Mouse (Mus musculus) gastrocnemius, adult 8-10 months (tissue): ENCODE measurements around the gene Spsb4. TPM values are rescaled to one million over a fixed set of nuclear protein-coding genes. Genes with fewer than 3 reads are reported as not detected.

Source experiments
- DNase-seq, 2 experiments: peaks; one replicate each; pipeline ENCODE4 v3.0.0; 2022; ENCODE audit warnings: low spot score in 2 of 2
- total RNA-seq, 4 experiments: library from RNA; stranded (reverse); gene quantifications; 2 replicates each; pipeline ENCODE4 v1.2.4; 2022

Gene Spsb4
- total RNA-seq, 4 experiments from 2014 or later, result 0.86 to 1.7 (median 1.1) TPM

GRCm38 (mm10) chr9:97017121-97017810, 1.4 kb downstream of the Spsb4 start:
- no peak for DNase-seq

DNA sequence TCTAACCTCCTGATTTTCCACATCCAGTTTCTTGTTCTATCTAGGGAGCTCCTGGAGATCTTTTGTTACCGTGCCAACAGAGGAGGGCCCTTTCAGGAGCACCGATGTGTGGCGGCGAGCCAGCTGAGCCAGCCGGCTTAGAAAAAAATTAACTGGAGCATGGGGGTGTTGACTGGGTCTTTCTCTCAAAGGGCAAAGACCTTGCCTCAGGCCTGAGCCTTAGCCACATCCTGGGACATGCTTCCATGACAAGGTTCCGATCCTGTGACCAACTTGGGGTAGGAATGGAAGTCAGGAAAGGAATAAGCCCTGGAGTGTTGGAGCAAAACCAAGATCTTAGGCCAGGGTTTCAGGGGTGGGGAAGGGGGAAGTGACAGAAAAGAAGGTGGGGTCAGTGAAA, 2.9 kb downstream of the Spsb4 start:
- no peak for DNase-seq

DNA sequence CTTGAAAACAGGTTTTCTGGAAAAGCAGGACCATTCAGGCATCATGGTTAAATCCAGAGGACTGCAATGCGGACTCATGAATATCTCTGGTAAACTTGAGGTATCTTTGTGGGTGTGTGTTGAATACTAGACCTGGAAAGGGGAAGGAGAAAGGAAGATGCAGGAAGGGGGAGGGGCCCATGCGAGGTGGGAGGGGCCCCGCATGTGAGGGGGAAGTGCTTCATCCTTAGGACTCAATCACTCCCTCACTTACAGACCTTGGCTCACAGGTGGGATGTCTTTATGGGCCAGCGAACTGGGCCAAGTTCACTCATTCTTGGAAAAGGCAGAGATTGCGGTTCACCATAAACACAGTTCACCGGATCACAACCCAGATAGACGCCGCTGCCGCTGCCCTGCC, 4.9 kb downstream of the Spsb4 start:
- no peak for DNase-seq

DNA sequence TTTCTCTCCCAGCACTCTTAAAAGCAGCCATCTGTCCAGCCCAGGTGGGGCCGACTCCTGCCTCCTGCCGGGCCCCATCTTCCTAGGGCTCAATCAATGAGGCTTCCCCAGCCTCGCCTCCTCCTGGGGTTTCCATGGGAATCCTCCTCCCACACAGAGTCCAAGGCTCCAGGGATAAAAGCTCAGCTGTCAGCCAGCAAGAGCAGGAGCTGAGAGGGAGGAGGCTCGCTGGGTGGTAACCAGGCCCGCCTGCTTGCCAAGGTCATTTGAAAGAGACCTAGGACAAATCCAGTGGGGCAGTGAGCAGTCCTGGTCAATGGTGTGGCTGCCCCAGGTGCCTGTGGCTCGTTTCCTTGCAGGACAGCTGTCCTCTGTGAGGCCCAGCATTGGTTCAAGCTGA, 5.5 kb downstream of the Spsb4 start:
- DNase-seq, result no peak

DNA sequence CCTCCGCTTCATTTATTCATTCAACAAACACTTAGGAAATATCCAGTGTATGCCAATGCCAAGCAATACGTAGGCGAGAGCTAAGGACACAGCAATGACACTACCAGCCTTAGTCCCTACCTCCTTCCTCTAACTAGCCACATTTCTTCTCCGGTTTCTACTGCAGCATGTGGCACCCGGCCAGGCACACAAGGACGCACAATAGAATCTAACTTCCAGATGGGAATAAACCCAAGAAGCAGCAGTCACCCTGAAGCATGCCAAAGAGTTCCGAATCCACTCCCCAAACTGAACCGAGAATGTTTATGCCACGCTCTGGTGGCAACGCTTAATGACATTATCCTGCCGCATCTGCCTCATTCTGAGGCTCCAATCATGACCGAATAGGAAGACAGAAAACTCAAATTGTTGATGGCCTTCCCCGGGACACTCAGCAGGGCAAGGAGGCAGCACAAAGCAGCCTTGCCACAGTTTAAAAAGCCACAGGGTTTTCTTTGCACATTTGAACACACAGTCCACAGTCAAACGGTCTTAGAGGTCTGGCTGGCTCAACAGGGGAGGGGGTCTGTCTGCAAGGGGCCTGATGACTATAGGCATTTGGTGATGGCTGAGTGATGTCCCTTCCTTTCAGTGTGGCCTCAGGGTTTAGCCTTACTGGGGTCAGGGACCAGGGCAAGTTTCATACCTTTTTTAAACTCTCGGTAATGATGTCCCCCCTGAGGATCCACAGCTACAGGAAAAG, 7.0 kb downstream of the Spsb4 start:
- no peak for DNase-seq

DNA sequence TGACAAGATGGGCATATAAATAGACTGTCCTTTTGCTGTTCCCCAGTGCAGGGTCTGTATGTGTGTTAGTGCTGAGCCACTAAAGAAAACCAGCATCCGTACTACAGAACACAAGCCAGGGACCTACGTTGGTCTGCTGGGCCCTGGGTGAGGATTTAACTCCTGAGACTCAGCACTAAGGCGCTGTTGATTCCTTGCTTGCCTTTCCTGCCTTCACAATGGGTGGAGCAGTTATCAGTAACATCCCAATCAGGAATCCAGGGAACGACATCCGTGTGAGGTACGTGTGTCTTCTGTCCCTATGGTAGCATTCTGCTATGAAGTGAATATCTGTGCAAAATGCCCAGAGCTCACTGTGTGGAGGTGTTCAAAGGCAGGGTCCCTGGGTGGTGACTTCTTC, 8.2 kb downstream of the Spsb4 start:
- DNase-seq, result no peak

DNA sequence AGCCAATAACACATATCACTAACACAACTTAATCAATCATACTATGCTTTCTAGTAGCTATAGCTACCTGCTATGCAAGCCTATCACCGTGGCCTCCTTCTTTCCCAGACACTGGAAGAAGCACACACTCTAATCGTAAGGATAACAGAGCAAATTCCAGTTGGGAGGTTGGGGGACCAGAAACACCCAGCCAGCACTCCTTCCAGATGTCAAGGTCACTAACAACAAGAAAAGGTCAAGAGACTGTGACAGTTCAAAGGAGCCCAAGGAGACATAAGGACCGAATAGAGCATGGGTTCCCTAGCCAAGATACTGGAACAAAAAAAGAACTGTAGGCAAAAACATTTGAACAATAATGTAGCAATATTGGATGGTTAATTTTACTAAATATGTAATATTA, 13.9 kb downstream of the Spsb4 start:
- no peak for DNase-seq

DNA sequence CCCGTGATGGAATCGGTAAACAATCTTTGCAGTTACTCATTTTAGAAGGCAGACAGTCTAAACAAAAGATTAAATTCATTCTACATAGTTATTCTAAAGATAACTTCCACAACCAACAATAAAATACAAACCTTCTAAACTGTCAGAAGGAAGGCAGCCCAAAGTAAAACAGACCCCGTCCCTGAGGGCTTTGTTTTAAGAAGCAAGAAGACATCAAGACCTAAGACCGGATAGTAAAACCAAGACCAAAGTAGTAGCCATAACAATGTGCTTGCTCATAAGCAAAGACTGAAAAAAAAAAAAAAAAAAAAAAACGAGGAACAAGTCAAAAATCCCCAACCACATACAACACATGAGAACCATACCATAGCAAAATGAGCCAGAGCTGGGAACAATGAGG, 15.5 kb downstream of the Spsb4 start:
- DNase-seq, result no peak

- no peak for DNase-seq
Observed at GRCm38 (mm10) chr9:97002654-97003053, 16.0 kb downstream of the Spsb4 start.

GRCm38 (mm10) chr9:97002025-97002424, 16.6 kb downstream of the Spsb4 start:
- DNase-seq, result no peak

DNA sequence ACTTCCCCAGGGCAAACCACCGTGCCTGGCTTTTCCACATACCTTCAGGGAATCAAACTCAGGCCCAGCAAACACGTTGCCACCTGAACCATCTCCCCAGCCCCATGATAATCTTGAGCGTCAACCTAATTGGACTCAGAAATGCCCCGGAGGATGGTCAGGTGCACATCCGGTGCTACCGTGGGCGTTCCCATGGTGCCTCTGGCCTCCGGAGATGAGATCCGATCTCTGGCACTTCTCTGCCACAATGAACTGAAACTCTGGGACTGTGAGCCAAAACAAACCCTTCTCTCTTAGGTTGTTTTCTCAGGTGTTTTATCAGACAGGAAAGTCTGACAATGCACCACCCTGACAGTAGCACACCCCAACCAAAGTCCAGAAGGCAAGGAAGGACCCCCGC, 17.2 kb downstream of the Spsb4 start:
- no peak for DNase-seq

- DNase-seq, result no peak
Observed at GRCm38 (mm10) chr9:96995717-96996116, 22.9 kb downstream of the Spsb4 start.

GRCm38 (mm10) chr9:96994733-96995132, 23.9 kb downstream of the Spsb4 start:
- DNase-seq, result no peak

DNA sequence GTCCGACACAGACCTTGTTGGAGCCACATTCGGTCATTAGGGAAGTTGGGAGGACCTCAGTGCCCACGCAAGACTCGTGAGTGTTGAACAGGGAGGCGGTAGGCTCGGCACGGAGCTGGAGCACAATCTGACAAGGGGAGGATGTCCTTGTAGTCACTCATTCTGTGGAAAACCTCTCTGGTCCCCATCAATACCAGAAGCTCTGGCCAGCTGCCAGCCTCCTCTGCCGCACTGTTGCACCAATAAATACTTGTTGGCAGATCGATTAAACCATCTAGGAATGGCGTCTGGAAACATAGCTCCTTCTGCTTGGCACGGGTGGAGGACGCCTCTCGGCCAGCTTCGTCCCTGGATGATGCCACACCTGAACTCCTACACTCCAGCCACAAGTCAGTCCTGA, 27.5 kb downstream of the Spsb4 start:
- DNase-seq, result no peak

DNA sequence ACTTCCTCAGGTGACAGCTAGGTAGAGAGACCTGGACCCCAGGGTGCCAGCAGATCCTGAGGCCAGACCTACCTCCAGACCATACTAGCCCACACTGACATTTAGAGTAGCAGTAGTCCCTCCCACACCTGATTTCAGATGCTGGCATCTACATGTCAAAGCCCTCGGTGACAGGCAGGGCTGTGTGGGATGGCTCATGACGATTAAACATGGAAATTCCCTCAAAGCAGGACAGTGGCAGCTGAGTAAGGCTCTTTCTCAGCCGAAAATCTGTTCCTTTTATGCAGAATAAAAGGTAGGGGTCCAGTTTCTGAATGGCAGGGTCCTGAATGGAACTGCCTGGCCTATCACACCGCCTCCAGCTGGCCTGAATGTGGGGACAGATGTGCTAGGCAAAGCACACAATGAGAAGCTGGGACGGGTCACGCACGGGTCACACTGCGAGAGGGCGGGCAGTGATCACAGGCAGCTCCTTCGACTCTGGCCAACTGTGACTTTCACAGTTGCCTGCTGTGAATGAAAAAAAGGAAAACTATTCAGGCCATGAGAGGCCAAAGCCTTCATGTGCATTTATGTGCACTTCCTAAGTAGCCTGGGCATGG, 29.2 kb downstream of the Spsb4 start:
- no peak for DNase-seq

DNA sequence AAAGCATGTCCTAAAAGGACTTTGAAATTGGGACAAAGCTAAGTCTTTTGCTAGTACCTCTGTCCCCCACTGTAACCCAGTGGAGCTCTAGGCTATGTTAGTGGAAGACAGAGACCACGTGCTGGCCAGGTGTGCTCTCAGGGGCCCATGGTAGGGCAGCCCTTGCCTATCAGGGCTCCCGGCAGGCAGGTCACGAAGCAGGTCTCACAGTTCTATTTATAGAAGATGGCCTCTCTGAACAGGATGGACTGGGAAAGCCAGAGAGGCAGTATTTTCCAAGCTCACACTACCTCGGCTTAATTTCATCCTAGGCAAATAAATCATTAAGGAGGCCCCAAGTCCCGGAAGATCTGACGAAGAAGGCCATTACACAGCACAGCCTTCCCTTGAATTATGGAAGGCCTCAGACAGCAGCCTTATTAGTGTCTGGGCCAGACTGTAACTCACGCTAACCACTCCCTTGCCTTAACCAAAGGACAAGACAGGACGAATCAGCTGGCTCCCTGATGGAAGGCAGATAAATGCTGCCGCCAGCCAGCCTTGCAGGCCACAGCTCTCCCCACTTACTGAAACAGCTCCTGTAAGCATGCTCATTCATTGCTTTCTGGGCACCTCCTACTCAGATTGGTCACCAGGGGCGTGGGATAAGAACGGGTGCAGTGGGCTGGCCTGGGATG, 31.7 kb downstream of the Spsb4 start:
- no peak for DNase-seq

DNA sequence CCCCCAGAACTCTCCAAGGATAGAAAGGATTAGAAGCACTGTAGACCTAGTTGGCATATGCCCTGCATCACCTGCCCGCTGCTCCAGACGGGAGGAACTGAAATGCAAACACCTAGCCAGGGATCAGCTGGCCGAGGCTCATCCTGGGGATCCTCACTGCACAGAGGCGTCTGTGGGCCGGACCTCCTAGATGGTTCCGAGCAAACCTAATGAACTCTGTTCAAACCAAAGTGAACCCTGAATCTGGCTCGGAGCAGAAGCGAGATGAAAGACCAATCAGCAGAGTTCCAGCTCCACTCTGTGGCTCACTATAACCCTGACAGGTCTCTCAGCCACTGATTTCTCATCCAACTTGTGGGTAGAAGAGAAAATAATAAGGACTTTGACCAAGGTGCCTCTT, 34.6 kb downstream of the Spsb4 start:
- DNase-seq, result no peak

- no peak for DNase-seq
Observed at GRCm38 (mm10) chr9:96982940-96983339, 35.7 kb downstream of the Spsb4 start.

DNA sequence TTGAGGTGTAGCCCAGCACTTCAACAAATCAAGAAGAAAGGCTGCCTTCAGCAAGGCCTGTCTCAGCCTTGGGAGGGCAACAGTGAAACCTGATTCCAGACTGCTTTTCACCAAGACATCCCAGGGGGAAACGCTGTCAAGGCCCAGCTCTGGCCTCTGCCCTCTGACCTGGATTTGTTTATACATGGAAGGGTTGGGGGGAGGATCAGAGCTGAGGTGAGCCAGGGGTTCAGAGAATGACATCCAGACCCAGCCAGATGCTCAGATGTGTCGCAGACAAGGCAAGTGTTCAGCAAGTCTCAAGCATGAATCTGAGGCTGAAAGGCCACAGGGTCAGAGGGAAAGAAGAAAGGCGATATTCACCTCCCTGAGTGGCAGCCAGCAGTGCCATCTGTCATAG, 36.3 kb downstream of the Spsb4 start:
- DNase-seq, result no peak

DNA sequence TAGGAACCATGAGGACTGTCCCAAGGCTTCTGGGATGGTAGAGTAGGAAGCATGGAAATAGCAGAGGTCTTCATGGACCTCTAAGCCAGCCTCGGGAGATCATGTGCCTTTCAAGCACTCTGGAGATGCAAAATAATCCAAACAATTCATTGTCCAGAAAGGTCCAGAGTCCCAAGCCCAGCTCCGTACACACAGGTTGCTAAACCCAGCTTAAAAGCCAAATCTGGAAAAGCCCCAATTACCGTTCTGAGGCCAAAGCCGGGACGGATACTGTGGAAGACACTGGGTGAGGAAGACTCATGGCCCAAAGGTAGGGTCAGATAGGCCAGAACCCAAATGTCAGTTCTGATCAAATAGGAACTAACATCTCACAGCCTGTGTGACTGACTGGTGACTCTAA, 36.8 kb downstream of the Spsb4 start:
- no peak for DNase-seq

- DNase-seq, result no peak
Observed at GRCm38 (mm10) chr9:96981121-96981520, 37.5 kb downstream of the Spsb4 start.
